Mouse (Mus musculus): ENCODE measurements around the gene Mest.

Mest gene

DNA sequence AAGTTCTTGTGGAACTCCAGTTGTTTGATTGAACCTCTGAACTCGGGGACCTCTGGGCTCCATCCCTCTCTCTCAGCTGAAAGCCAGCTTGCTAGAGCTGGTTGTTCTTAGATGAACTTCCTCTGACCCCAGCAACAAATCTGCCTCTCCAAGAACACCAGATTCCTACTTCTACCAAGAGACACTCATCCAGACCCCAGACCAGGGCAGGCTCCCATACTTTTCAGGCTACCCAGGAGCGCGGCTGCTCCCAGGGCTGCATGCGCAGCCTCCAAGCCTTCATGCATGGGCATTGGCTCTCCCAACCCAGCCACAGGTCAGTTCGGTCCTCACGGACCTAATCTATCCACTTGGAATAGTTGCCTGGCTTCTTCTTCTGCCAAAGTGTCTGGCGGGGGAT, at the start of gene Mest:
Gene Mest, plus strand, starts transcription at position 217 of the 400 bp plus-strand sequence.
- no peak for DNase-seq (ENCODE audit: low read depth, low spot score)

DNA sequence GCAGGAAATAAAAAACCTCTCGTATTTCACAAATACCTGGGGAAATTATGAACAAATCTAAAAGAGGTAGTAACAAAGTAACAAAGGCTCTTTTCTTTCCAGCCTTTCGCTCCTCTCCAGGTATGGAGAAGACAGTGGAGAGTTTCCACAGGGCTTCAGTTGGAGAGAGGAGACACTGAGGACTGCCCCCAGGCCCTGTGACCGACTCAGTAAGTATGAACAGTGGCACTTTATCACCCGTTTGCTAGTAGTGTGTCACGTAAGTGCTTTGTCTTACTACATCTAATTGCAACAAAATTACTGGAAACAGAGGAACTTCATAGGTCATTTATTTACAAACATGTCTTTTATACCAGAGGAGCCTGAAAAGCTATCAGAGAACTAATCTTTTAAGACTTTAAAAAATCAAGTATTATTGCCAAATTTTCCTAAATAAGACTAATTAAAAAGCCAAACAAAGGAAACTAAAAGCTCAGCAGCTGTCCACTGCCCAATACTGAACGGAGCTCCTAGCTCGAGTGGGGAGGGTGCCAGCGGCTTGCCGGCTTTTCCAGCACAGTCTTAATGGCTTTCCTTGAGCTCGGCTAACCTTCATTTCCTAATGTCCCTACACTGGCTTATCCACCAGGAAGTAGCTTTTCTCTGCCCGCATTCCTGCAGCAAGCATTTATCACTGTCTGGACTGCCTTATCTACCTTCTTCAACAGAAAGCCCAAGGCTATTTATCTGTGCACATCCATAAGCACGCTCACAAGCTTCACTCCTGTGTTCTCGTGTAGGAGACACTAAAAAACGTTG, 49.4 kb upstream of the Mest start:
- DNase-seq (ENCODE audit: low read depth, low spot score): no peak

DNA sequence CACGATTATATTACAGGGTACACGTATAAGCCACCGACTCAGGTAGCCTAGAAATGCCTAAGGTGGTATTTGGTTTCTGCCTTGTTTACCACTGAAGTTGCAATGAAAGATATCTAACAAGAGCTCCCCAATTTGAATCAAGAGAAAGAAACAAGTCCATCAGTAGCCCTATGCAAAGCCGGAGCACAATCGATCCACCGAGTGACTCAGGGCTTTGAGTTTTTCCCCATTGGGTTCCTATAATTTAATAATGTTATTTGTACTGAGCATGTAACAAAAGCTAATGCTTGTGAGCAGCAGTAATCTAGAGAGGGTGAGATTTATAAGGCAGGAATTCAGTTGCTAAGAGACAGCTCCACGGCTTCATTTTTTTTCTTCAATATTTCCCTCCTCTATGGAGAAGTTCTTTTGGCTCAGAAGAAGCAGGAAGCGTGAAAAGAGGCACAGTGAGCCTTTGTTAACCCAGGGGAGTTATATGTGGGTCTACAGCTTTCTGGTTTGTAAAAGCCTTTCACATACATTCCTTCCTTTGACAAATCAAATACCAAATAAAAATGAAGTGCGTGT, 48.5 kb upstream of the Mest start:
- DNase-seq (ENCODE audit: low read depth, low spot score): no peak

DNA sequence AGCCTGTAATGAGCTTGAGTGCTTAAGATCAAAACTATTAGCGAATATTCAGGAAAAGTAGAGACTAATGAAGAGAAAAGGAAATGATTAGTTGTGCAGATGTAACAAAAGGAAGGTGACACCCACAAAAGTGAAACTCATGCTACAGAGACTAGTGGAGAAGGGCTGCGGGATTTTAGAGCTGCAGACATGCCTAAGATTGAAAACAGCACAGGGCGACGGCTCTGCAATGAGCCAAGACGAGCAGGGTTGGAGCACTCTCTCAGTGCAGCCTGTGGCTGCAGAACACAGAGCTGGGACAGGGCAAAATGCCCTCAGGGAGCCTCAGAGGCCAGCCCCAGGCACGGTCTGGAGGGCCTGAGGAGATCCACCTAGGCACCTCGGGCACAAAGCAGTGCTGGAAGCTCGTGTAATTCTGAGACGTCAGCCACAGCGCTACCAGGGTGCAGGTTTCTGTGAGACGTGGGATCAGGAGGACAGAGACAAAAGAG, 48.0 kb upstream of the Mest start:
- no peak for DNase-seq (ENCODE audit: low read depth, low spot score)

DNA sequence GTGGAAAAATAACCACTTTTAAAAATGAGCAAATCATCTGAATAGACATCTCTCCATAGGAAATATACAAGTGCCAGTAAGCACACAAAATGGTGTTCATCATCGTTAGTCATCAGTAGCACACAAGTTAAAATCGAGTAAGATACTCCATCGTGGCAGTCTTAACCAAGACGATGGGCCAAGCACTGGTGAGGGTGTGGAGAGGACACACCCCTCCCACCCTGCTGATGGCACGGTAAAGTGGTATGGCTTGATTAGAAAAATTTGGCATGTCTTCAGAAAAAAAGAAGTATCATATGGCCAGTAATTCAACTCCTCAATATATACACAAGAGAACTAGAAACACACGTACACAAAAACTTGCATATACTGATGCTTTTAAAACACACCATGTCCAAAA, 46.8 kb upstream of the Mest start:
- no peak for DNase-seq (ENCODE audit: low read depth, low spot score)

DNA sequence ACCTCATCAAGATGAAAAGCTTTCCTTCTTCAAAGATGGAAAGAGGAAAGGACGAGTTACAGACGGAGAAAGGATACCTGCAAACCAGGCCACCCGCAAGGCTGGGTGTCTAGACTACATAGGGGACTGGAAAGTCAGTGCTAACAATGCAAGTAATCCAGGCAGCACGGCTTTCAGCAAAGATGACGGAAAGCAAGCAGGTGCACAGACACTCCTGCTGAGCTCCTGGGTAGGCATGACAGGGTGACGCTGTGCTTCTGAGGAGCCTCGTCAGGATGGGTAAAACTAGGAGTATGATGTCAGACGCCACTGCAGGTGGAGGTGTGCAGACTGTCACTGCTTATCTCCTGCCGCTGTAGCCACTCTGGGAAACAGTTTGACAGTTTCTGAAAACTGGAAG, 45.8 kb upstream of the Mest start:
- DNase-seq (ENCODE audit: low read depth, low spot score): no peak

DNA sequence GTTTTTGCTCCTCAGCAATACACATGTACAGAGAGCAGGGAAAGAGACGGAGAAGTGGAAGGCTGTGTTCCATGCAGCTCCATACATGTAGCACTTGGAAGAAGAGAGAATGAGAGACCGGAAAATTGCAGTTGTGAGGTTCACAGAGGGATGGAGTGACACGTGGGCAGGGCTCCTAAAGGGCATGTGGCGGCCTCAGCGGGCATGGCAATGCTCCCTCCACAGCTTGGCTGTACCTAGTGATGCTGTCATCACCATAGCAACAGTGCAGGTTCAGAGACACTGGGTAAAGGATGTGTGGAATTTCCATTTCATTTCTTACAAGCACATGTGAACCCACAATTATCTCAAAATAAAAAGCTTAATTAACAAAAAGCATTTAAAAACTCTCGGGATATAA, 44.9 kb upstream of the Mest start:
- no peak for DNase-seq (ENCODE audit: low read depth, low spot score)

DNA sequence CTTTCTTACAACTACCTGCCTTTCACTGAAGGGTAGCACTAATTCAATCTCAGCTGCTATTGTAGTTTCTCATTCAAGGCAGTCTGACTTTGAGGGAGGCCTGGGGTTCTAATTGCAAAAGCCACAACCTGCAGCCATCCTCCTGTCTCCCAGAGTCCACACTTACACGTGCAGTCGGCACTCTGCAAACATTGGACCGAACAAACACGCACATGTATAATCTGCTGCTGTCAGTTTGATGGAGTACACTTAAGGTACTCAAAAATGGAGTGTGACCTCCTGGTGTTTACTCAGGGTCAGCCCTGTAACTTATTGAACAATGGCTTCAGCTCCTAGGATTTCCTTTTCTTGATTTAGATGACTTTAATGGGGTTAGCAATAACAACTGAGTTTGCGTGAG, 43.8 kb upstream of the Mest start:
- DNase-seq (ENCODE audit: low read depth, low spot score): no peak

DNA sequence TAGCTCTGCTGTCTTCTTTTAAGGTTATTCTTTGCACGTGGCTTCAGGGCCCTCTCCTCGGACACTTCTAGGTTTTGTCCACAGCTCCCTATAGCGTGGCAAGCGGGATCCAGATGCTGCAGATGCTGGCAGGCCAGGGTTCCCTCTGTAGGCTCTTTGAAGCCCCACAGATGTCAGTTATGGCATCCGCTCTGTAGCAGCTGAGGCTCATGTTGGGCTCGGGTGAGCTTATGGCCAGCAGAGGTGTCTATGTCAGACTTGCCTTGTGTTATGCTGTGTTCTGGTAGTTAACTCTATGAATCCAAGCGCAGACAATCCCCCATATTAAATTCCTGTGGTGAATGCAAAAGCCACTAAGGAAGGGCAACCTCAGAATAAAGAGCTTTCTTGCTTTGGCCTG, 42.9 kb upstream of the Mest start:
- no peak for DNase-seq (ENCODE audit: low read depth, low spot score)

DNA sequence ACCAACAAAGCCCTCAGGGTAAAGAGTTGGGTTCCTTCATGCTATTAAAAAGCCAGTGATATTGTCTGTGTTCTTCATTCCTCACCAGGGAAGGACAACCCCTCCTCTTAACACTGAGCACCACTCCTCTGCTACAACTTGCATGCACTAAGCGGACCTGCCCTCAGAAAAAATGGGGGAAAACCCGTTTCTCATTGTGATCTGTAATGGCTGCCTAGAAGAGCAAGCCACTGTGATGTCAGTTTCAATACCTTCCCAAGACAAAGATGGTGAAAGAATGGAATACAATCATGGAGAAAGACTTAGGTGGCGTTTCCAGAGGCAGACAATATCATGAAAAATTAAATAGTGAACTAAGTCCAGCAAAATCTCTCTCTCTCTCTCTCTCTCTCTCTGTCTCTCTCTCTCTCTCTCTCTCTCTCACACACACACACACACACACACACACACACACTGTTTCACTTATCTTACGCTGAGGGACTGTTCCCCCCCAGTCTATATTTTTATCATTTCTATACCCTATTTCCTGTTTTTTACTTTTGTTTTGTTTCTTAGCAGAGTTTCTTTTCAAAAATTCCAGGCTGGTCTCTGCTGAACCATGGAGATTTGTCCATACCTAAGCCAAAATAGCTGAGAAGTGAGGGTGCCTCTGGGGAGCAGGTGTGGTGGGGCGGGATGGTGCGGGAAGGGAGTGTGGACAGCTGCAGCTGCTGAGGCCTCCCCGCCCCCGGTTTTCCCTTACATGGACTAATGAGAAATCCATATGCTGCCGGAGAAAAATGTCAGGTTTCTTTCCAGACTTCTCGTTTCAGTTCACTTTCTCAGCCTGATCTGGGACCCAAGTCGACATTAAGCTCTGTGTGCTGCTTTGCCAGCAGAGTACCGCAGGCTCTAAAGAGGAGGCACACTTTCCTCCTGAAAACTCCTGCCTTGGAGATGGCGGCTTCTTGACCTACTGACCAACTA, 41.1 kb upstream of the Mest start:
- DNase-seq (ENCODE audit: low read depth, low spot score): no peak

DNA sequence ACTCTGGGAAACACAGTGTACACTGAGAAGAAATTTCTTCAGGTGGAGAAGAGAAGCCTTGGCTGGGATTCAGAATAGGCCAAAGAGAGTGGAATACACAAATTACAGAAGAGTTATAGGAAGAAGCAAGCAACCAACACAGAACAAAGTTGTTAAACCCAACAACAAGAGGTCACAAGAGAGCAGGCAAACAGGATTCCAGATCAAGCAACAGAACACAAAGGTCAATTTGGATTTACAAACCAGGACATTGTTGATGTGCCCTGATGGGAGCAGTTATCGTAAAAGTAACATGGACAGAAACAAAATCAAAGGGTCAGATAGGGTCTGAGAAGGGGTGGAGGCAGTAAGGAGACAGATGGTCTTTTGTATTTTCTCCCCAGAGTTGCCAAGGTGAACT, 38.8 kb upstream of the Mest start:
- no peak for DNase-seq (ENCODE audit: low read depth, low spot score)

DNA sequence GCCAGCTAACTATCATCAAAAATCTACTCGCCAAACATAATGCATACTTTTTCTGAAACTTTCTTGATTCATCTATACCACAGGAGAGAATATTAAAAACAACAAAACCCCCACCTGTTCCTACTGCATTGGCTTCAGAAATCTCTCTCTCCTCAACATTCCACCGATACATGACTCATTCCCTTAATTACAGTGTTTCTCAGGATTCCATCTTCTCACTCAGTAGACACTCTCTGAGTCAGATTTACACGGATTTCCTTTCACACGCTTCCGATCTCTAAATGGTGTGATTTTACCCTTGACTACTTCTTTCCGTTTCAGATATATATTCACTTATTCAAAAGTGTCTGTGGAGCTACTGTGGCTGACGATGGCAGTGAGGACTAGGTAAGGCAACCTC, 36.1 kb upstream of the Mest start:
- DNase-seq (ENCODE audit: low read depth, low spot score): no peak

DNA sequence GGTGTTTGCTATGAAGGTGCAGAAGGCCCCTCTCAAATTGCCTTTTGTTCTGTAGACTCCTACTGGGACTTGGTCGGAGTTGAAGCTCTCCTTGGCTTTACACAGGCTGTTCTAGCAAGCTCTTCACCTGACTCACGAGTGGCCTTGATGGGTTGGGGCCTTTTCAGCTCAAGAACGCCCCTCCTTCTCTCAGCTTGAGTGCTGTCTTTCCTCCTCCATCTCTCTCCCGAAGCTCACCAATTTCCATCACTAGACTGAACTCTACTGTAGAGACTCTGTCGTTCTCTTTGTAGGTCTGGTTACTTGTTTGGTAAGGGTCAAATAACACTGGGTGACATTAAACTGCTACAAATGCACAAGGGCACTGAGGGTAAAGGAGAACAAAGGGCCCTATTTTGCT, 30.5 kb upstream of the Mest start:
- DNase-seq (ENCODE audit: low read depth, low spot score): no peak

DNA sequence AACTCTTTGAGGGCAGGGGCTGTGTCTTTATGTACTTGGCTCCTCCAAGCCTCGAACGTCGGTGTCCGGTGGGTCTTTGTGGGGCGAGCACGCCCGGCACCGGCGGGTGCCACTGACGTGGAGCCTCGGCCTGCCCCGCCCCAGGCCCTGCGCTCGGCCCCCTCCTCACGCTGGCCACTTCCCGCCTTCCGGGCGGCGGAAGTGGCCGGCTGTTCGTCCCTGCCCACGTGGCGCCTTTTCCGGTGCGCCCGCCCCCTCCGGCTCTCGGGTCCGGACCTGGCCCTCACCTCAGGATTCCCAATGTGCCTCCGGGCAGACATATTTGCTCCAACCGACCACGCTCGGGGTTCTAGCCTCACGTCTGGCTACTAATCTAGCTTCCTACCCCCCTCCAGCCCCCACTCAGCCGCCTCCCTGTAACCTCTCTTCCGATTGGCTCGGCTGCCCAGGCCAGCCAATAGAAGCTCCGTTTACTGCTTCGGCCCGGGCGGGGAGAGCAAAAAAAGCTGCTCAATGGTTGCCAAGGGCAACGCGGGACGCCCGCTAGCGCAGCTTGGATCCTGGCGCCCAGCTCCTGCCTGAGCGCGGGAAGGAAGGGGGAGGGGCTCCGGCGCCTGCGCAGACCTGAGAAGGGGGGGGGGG, 29.9 kb upstream of the Mest start, which contains the start of gene Cep41:
Gene Cep41, minus strand, starts transcription at position 400 of the 642 bp plus-strand sequence.
- peak; percentile 81 for DNase-seq (ENCODE audit: low read depth, low spot score)

DNA sequence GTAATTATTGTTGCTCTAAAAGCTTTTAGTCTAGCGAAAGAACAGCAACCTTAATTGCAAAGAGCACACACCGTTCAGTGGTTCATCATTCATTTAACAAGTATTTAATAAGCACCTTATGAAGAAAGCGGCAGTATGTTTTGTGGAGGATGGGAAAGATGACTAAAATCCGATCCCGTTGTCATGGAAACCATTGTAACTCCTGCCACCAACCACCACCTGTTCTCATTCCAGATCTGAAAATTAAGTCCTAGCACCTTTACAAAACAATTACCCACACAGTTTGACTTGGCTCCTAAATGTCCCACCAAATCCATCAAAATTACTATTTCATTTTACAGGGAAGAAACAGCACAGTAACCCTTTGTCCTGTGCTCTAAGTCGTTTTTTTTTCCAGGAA, 29.1 kb upstream of the Mest start:
- no peak for DNase-seq (ENCODE audit: low read depth, low spot score)

DNA sequence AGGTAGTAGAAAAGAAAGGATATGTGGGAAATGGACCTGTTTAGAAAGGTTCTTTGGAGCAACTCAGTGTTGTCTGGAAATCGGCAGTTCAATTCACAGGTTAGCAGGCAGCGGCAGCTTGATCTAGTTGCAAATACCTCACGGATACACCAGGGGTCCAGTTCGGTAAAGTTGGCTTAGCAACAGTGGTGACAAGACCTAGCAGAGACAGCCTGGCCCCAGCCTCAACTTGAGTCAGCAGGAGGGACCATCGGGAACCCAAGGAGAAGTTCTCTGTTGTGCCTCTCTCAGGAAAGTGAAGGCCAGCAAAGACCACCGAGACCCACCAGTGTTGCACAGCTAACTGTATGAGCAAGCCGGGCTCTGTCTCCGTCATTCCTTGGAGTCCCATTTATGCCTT, 28.2 kb upstream of the Mest start:
- DNase-seq (ENCODE audit: low read depth, low spot score): no peak

DNA sequence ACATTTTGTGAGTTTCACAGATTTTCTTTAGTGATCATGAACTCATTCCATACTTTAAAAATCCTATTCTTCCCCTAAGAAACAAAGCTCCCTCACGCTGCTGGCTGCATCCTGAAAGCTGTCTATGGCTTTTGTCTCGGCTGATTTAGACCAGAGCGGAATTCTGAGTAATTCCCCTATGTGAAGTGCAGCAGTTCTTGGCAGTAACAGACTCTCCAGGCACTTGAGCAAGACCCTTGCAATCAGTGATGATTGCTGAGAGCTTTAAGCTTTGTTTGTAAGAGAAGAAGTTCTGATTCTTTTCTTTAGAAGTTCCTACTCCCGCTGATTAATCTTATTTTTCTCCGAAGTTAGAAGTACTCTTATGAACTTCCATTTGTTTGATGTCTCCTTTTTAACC, 25.9 kb upstream of the Mest start:
- no peak for DNase-seq (ENCODE audit: low read depth, low spot score)

DNA sequence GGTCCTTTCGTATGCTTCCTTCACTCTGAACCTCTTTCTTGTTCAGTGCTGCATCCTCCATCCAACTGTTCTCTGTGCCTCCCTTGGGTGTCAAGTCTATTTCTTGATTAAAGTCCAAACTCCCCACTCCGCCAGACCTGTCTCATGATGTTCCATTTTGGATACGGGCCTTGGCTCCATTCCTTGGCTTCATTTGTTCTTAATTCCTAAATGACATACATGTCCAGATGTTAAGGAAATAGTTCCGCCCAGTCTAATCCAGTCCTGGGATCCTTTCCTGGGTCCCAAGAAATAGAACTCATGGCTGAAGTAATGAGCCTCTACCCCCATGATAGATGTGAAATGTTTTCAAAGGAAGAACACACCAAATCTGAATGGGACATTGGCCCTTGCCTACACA, 25.3 kb upstream of the Mest start:
- no peak for DNase-seq (ENCODE audit: low read depth, low spot score)

DNA sequence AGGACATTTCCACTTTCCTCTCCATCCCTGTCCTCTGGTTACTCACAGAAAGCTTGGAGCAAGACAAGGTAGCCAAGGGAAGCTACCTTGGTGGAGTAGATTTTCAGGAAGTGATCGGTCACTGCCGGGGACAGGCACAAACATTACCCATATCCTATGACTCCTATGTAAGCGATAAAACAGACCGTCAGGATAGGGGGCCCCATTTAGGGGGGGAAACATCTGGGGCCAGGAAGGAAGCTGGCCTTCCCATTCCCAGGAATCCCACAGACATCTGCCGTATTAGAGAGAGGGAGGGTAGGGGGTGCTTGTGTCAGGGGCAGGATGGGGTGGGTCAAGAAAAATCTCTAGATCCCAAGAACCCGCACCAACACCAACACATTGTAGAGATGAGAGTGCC, 23.2 kb upstream of the Mest start:
- no peak for DNase-seq (ENCODE audit: low read depth, low spot score)

DNA sequence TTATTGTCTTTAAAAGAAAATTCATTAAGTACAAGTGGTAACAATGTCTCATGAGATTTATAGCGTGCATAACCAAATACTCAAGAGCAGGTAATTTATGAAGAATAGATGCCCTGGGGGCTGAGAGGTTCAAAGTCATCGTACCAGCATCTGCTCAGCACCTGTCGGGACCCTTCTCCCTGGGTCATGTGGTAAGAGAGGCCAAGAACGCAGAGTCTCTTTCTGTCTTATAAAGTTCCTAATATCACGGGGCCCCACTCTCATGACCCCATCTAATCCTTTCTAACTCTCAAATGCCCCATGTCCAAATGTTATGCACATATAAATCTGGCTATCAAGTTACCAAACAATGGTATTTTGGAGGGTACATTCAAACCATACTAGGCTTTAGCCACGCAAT, 20.5 kb upstream of the Mest start:
- no peak for DNase-seq (ENCODE audit: low read depth, low spot score)

DNA sequence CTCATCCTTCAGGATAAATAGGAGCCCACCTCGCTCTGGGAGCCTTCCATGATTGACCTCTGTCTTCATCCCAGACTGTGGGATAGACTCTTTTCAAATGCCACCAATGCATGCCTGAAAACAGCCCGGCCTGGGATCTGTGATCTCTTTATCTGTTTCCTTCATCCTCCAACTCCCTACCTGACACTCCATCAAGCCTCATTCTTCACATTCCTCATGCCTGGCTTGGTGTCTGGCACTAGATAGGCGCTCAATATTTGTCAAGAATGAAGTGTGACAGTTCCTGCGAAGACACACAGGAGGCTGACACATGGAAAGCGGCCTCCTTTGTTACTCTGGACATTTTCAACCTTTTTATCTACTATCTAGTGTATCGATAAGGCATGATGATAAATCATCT, 19.9 kb upstream of the Mest start:
- DNase-seq (ENCODE audit: low read depth, low spot score): no peak
